Mouse (Mus musculus) CD8-positive naive resting alpha-beta T cell, adult 2 months (primary cell): ENCODE data around the gene 2900026A02Rik.
"Not testable (repeated sequence)": the region's sequence is repeated elsewhere in the genome, so short reads cannot be mapped to it uniquely, and the experiment has no call there.

ENCODE experiments used
- DNase-seq, 2 experiments: peaks; one replicate each; pipeline ENCODE4 v3.0.0; 2022; ENCODE audit warnings: low read depth in 2 of 2, low spot score in 2 of 2

The 2900026A02Rik gene

GRCm38 (mm10) chr5:113123693-113124092 lies 97.3 kb downstream of the 2900026A02Rik start:
- no peak for DNase-seq

GRCm38 (mm10) chr5:113122326-113123054 lies 98.5 kb downstream of the 2900026A02Rik start:
- no peak for DNase-seq

DNA sequence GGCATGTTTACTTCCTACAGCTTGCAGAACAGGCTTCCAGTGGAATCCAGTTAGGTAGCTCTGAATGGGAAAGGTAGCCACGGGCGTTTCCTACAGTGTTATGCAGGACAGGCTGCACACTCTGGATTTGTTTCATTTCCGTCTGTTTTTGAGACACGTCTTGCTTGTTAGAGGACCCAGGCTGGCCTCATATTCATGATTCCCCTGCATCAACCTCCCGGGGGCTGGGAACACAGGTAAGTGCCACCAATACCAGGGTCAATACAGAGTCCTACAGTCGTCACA lies 99.5 kb downstream of the 2900026A02Rik start:
- DNase-seq, result no peak

DNA sequence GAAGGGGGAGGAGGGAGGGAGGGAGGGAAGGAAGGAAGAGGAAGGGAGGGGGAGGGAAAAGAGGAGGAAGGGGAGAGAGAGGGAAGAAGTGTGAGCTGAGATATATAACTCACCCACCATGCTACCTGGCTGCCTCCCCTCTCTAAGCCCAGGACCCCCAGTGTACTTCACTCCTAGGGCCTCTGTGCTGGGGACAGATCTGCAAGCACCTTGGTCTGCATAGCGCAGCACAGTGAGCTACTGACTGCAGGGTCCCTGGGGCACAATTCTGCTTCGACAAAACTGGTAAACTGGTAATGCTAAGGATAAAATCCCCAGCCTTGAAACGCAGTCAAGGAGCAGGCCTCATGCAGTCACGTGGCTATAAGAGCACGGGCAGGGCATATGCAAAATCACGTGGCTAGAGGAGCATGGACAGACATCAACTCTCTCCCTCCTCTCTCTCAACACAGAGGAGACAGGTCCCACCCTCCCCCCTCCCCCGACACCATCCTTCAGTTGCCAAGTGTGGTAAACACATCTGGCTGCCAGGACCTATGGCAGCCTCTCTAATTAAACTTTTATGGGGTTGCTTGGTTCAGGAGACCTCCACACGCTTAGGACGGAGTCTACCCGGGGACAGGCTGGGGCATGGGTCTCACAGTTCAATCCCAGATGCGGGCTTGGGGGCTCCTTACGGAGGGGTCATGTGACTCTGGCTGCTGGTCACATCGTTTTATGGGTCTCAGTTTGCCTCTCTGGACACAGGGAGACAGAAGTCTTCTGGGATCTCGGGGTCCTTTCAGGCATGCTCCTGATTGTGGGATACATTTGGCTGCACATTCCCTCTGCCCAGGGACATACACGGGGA lies 100.1 kb downstream of the 2900026A02Rik start:
- no peak for DNase-seq

- no peak for DNase-seq
Measured at GRCm38 (mm10) chr5:113119861-113120465, 101.1 kb downstream of the 2900026A02Rik start.

- no peak for DNase-seq
Measured at GRCm38 (mm10) chr5:113119291-113119690, 101.7 kb downstream of the 2900026A02Rik start.

GRCm38 (mm10) chr5:113118695-113119094 lies 102.3 kb downstream of the 2900026A02Rik start:
- no peak for DNase-seq

DNA sequence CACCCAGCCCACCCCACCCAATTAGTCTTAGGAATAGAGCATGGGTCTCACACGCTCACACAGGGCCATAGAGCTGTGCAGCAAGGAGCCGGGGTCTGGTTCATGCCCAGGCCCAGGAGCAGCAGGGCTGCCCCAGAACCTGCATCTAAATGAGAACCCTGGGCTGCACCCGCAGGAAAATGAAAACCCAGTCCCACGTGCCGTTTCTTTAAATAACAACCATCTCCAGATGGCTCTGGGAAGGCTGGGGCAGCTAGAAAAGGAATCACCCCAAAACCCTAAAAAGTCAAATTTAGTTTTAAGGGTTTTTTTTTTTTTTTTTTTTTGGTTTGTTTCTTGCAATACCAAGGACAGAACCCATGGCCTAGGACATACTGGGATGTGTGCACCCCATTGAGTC lies 103.7 kb downstream of the 2900026A02Rik start:
- DNase-seq, result no peak

- DNase-seq, result no peak
Measured at GRCm38 (mm10) chr5:113115896-113116295, 105.1 kb downstream of the 2900026A02Rik start.

DNA sequence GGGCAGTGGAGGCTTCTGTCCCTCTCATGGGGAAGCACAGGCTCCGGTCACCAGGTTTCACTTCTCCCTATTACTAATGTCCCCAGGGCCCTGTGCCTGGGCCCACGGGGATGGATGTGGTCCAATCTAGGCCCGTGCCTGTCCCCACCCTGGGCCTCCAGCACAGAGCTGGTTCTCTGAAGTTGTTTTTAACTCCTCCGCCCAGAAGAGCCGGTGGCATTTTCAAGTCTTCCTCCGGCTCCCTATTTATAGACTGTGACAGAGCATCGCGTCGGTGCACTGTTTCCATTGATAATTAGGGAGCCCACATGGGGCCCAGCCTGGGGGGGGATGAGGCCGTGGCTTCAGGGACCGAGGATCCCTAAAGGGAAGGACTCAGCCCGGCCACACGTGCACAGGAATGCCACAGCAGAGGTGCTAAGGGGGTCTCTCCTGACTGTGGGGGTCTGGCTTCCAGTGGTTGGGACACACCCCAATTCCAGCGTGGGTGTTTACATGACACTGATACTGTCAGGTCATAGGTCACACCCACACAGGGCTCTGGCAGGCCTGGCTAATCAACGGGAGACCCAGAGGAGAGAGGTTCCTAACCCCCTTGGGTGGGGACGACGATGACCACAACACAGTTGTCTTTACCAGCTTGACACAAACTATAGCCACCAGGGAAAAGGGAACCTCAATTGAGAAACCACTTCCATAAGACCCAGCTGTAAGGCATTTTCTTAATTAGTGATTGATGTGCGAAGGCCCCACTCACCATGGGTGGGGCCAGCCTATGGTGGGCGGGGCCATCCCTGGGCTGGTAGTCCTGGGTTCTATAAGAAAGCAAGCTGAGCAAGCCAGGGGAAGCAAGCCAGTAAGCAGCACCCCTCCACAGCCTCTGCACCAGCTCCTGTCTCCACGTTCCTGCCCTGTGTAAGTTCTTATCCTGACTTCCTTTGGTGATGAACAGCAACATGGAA lies 106.5 kb downstream of the 2900026A02Rik start:
- no peak for DNase-seq

DNA sequence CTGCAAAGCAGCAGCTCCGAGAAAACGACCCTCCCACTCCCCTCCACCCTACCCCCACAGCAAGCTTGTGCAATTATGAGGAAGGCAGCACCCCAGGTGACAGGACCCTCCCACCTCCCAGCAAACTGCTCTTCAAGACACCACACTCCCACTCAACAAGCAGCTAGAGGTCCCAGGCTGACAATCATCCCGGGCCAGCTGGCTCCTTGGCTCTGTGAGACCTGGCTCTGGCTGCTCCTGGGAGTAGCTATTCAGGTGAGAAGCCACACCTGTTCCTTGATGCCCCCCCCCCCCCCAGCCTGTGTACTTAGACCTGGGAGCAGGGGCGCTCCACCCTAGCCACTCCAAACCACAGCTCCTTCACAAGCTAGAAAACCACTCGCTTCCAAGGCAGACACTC lies 107.9 kb downstream of the 2900026A02Rik start:
- no peak for DNase-seq

DNA sequence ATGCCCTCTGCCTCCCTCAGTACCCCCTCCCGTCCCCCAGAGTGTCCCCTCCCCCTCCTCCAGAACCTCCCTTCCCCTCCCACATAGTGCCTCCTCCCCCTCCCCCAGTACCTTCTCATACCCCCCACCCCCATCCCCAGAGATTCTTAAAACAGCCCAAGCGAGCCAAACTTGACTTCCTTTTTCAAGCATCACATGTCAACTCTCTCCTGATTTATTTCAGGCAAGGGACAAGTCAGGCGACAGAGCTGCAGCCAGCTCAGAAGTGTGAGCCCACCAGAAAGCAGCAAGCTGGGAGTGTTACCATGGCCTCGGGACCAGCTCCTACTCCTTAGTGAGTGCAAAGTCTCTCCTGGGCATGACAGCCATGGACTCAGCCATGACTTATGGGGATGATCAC lies 109.7 kb downstream of the 2900026A02Rik start:
- no peak for DNase-seq

GRCm38 (mm10) chr5:113110929-113111328 lies 110.1 kb downstream of the 2900026A02Rik start:
- DNase-seq, result no peak

- not testable (repeated sequence) for DNase-seq
Measured at GRCm38 (mm10) chr5:113109651-113110050, 111.4 kb downstream of the 2900026A02Rik start.

GRCm38 (mm10) chr5:113108165-113108764 lies 112.8 kb downstream of the 2900026A02Rik start:
- no peak for DNase-seq

DNA sequence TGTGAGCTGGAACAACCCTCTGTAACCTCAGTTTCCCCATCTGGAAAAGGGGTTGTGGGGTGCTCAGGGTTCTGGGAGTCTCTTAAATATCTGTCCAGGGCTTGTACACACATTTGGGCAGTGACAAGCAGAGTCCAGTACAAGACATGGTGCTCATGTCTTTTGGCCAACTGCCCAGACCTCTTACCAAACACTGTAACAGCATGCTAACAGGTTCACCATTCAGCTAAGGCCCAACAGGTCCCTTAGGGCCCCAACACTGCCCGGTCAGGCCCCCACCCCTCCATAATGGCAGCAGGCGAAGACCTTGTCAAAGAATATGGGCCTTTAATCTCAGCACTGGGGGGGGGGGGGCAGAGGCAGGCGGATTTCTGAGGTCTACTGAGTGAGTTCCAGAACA lies 113.3 kb downstream of the 2900026A02Rik start:
- DNase-seq, result no peak

DNA sequence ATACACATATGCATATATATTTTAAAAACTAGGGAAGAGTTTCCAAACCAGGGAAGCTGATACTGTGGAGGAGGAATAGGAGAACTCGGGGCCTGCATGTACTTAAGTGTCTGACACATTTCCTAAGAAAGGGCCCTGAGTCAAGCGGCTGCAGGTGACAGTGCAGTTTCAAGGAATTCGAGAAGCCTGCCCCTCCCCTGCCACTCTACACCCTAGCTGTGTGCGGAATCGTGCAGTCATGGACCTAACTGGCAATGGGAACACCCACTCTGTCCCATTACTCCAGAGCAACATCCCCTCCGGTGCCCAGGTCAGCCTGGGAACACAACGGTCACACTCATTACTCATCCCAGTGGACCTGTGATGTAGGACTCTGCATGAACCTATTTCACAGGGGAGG lies 114.4 kb downstream of the 2900026A02Rik start:
- DNase-seq, result no peak

- no peak for DNase-seq
Measured at GRCm38 (mm10) chr5:113105481-113105880, 115.6 kb downstream of the 2900026A02Rik start.

- no peak for DNase-seq
Measured at GRCm38 (mm10) chr5:113105035-113105434, 116.0 kb downstream of the 2900026A02Rik start.

DNA sequence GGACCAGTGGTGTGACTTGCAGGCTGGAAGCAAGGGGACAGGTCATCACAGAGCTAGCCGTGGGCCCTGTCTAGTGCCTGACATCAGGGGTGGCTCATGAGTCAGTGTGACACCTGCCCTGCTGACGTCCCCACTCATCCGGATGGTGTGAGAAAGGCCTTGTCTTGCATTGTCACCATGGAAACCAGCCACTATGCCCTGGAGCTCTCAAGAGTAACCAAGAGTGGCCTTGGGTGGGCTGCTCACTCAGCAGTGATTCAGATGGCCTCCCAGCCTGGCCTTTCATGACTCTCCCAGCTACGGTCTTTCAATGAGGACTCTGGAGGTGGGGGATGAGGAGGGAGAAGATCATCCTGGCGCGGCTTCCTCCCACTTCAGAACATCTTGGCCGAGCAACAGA lies 118.6 kb downstream of the 2900026A02Rik start:
- no peak for DNase-seq

GRCm38 (mm10) chr5:113101457-113101856 lies 119.6 kb downstream of the 2900026A02Rik start:
- no peak for DNase-seq
